Mouse (Mus musculus): ENCODE results near the gene Meis3. TPM values are rescaled to one million over a fixed set of nuclear protein-coding genes. Genes with fewer than 3 reads are reported as not detected.

The Meis3 gene
- total RNA-seq, 2 experiments from 2014 or later = 36.2 to 41.5 TPM

GRCm38 (mm10) chr7:16156105-16156714 is 18.7 kb upstream of the Meis3 start:
- no peak for DNase-seq (ENCODE audit: low spot score in 2 of 2)

- DNase-seq (ENCODE audit: low spot score in 2 of 2) = no peak
Observed at GRCm38 (mm10) chr7:16158735-16159134, 16.2 kb upstream of the Meis3 start.

GRCm38 (mm10) chr7:16160702-16161101 is 14.2 kb upstream of the Meis3 start:
- DNase-seq (ENCODE audit: low spot score in 2 of 2) = no peak

GRCm38 (mm10) chr7:16161302-16161701 is 13.6 kb upstream of the Meis3 start:
- no peak for DNase-seq (ENCODE audit: low spot score in 2 of 2)

GRCm38 (mm10) chr7:16162036-16162435 is 12.9 kb upstream of the Meis3 start:
- DNase-seq (ENCODE audit: low spot score in 2 of 2) = peak in 1 of 2 experiments; percentile 44

- no peak for DNase-seq (ENCODE audit: low spot score in 2 of 2)
Observed at GRCm38 (mm10) chr7:16172141-16172581, 2.7 kb upstream of the Meis3 start.

- DNase-seq (ENCODE audit: low spot score in 2 of 2) = no peak
Observed at GRCm38 (mm10) chr7:16172586-16173140, 2.2 kb upstream of the Meis3 start.

GRCm38 (mm10) chr7:16173146-16173545 is 1.7 kb upstream of the Meis3 start:
- DNase-seq (ENCODE audit: low spot score in 2 of 2) = no peak

GRCm38 (mm10) chr7:16175542-16175931 is 647 bp downstream of the Meis3 start:
- DNase-seq (ENCODE audit: low spot score in 2 of 2) = no peak

- no peak for DNase-seq (ENCODE audit: low spot score in 2 of 2)
Observed at GRCm38 (mm10) chr7:16178114-16178513, 3.2 kb downstream of the Meis3 start.

GRCm38 (mm10) chr7:16183663-16184062 is 8.8 kb downstream of the Meis3 start:
- no peak for DNase-seq (ENCODE audit: low spot score in 2 of 2)

GRCm38 (mm10) chr7:16187494-16187893 is 12.6 kb downstream of the Meis3 start:
- no peak for DNase-seq (ENCODE audit: low spot score in 2 of 2)

GRCm38 (mm10) chr7:16192315-16192714 is 17.4 kb downstream of the Meis3 start:
- peak; percentile 86 to 87 for DNase-seq (ENCODE audit: low spot score in 2 of 2)

GRCm38 (mm10) chr7:16193702-16194101 is 18.8 kb downstream of the Meis3 start:
- no peak for DNase-seq (ENCODE audit: low spot score in 2 of 2)

GRCm38 (mm10) chr7:16196616-16197015 is 21.7 kb downstream of the Meis3 start:
- DNase-seq (ENCODE audit: low spot score in 2 of 2) = no peak

- no peak for DNase-seq (ENCODE audit: low spot score in 2 of 2)
Observed at GRCm38 (mm10) chr7:16197166-16197565, 22.3 kb downstream of the Meis3 start.

- DNase-seq (ENCODE audit: low spot score in 2 of 2) = no peak
Observed at GRCm38 (mm10) chr7:16198540-16198939, 23.6 kb downstream of the Meis3 start.

- DNase-seq (ENCODE audit: low spot score in 2 of 2) = no peak
Observed at GRCm38 (mm10) chr7:16201136-16201535, 26.2 kb downstream of the Meis3 start.

- no peak for DNase-seq (ENCODE audit: low spot score in 2 of 2)
Observed at GRCm38 (mm10) chr7:16202756-16203504, 28.0 kb downstream of the Meis3 start.

- no peak for DNase-seq (ENCODE audit: low spot score in 2 of 2)
Observed at GRCm38 (mm10) chr7:16203505-16203903, 28.6 kb downstream of the Meis3 start.

- no peak for DNase-seq (ENCODE audit: low spot score in 2 of 2)
Observed at GRCm38 (mm10) chr7:16204791-16205190, 29.9 kb downstream of the Meis3 start.

- no peak for DNase-seq (ENCODE audit: low spot score in 2 of 2)
Observed at GRCm38 (mm10) chr7:16207076-16207475, 32.2 kb downstream of the Meis3 start.
